Mouse (Mus musculus) neural tube, embryonic 15.5 days (tissue): ENCODE measurements around the gene Aldh18a1. TPM values are rescaled to one million over a fixed set of nuclear protein-coding genes. Genes with fewer than 3 reads are reported as not detected.
A peak's percentile ranks its signal among the peaks of the same experiment; 100 is the strongest.
"Not testable (repeated sequence)": the region's sequence is repeated elsewhere in the genome, so short reads cannot be mapped to it uniquely, and the experiment has no call there.

ENCODE experiments used
- ATAC-seq: fragments of 200-750 bp; cut with Nextera tagmentation; 2 replicates; pipeline ENCODE4 v1.8.0; 2017; ENCODE audit warnings: mild to moderate bottlenecking, moderate TSS enrichment, moderate library complexity; ENCODE audit not compliant: low FRiP score
- H3K27ac ChIP-seq: fragments of 300-500 bp; sonication (generic); replicated peaks from 2 replicates; pipeline ENCODE4 v1.5.1; 2015; ENCODE audit warnings: mild to moderate bottlenecking, inconsistent platforms
- H3K27me3 ChIP-seq: fragments of 300-500 bp; sonication (generic); replicated peaks from 2 replicates; pipeline ENCODE4 v1.6.1; 2015; ENCODE audit warnings: inconsistent platforms
- H3K36me3 ChIP-seq: fragments of 300-500 bp; sonication (generic); 2 replicates; pipeline ENCODE4 v1.6.1; 2015; ENCODE audit warnings: inconsistent platforms
- H3K4me1 ChIP-seq: fragments of 300-500 bp; sonication (generic); 2 replicates; pipeline ENCODE4 v1.6.1; 2015; ENCODE audit warnings: inconsistent platforms
- H3K4me2 ChIP-seq: fragments of 300-500 bp; sonication (generic); 2 replicates; pipeline ENCODE4 v1.6.1; 2015; ENCODE audit warnings: inconsistent platforms, mild to moderate bottlenecking, moderate library complexity
- H3K4me3 ChIP-seq: fragments of 300-500 bp; sonication (generic); replicated peaks from 2 replicates; pipeline ENCODE4 v1.5.1; 2015; ENCODE audit warnings: mild to moderate bottlenecking, inconsistent platforms
- H3K9ac ChIP-seq: fragments of 300-500 bp; sonication (generic); replicated peaks from 2 replicates; pipeline ENCODE4 v1.6.1; 2015; ENCODE audit warnings: mild to moderate bottlenecking, inconsistent platforms
- H3K9me3 ChIP-seq: fragments of 300-500 bp; sonication (generic); replicated peaks from 2 replicates; pipeline ENCODE4 v1.6.1; 2016; ENCODE audit warnings: inconsistent platforms
- WGBS: fragments of 180-500 bp; shearing (Covaris S2); methylation state at CpG from one replicate; pipeline ENCODE4 v1.1.7; 2015; ENCODE audit warnings: mixed read lengths; 5-methylcytosine and 5-hydroxymethylcytosine counted together
- polyA plus RNA-seq: library from polyadenylated mRNA; unstranded; fragments of >200 nt; fragmentation: Nextera tagmentation; extraction: Ambion mirVana; gene quantifications from 2 replicates; pipeline ENCODE4 v1.2.1, GENCODE M21; 2015

Aldh18a1 gene
- polyA plus RNA-seq, 1 experiment from 2014 or later = 43.0 TPM

DNA sequence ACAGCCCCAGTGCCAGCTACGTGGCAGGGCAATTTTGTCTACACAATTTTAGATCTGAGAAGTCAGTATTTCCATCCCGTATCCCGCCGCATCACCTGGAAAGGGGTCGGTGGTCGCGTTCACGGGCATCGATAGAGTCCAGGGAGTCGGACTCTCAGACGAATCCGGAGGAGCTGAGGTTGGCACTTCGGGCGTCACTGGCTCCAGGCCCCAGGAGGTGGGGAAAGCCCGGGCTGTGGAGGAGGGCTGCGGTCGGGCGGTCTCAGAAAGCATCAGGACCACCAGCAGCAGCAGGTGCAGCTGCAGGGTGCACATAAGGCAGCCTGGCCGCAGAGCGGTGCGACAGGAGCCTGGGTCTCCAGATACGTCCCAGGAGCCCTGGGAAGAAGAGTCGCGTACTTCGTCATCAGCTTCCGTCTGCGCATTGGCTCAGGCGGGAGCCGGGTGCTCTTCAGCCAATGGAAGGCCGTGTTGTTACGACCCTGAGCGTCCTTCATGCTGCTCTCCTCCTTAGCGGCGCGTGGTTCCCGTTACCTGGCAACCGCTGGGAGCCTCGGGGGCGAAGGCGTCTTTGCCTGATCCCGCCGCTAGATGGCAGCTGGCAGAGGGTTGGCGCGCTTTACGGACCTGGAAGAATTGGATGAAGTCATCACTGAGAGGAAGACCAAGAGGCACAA is 23.7 kb upstream of the Aldh18a1 start, which contains the start of the genes Tctn3 and Entpd1:
TSS of gene Tctn3 (minus strand) at position 404 of the 677 bp plus-strand sequence.
TSS of gene Entpd1 (plus strand) at position 537 of the 677 bp plus-strand sequence.
- Histone ChIP-seq H3K27me3 (no peaks in the 10 kb centered on the region), H3K4me2 (peak within 1 kb of the TSS; percentile 80), H3K4me3 (peak within 1 kb of the TSS; percentile 88), H3K9me3 (no peaks in the 10 kb centered on the region), H3K27ac (peak within 1 kb of the TSS; percentile 74), H3K4me1 (peaks cover 9% of the 10 kb centered on the region), H3K9ac (peak within 1 kb of the TSS; percentile 80), H3K36me3 (peaks cover 22% of the 10 kb centered on the region)
- WGBS = under 1% methylated on average over 45 of the region's 45 CpGs
- peak; percentile 100 for ATAC-seq

DNA sequence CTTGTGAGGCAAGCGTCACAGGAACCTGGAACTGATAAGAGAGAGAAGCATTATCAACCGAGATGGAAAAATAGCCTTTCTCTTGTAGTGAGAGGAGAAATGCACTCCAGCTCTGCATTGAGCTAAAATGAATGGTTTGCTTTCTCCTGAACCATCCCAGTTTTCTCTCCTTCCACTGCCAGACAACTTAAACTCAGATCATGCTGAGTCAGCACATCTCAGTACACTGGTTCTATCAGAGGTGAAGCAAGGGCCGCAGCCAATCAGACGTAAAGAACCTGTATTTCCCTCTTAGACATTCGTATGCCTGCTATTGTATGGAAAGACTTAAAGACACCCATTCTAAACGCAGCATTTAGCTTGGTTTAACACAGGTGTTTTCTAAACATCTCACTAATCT is 19.4 kb upstream of the Aldh18a1 start:
- no peak overlapping the region for H3K9ac ChIP-seq
- ATAC-seq = no peak
- H3K4me2 ChIP-seq = no peak overlapping the region
- no peaks in the 10 kb centered on the region for H3K27me3 ChIP-seq
- H3K9me3 ChIP-seq = no peaks in the 10 kb centered on the region
- H3K4me3 ChIP-seq = no peak overlapping the region
- no peak overlapping the region for H3K27ac ChIP-seq
- H3K4me1 ChIP-seq = peaks cover 9% of the 10 kb centered on the region
- H3K36me3 ChIP-seq = peaks cover 48% of the 10 kb centered on the region
- 92% methylated on average over 6 of the region's 6 CpGs for WGBS

DNA sequence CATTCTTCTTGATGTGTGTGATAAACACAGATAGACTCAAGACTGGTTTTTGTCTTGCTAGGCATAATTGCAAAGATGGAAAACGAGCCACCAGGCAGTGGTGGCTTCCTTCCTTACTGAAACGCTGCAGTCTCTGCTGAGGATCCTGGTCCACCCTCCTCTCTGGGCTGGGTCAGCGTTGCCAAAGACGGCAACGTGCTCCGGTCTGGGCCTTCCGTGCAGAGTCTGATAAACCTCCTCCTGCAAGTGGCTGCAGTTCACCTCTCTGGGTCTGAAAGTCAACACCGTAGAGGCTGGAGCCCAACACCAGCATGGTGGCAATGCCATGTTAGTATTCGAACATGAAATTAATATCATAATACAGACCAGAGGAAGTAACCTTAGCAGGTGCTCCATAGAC is 16.9 kb upstream of the Aldh18a1 start:
- WGBS = 96% methylated on average over 9 of the region's 9 CpGs
- Histone ChIP-seq H3K27me3 (no peaks in the 10 kb centered on the region), H3K36me3 (peaks cover 61% of the 10 kb centered on the region), H3K4me3 (no peak overlapping the region), H3K4me2 (no peak overlapping the region), H3K27ac (no peak overlapping the region), H3K4me1 (no peaks in the 10 kb centered on the region), H3K9ac (no peak overlapping the region), H3K9me3 (no peaks in the 10 kb centered on the region)
- no peak for ATAC-seq

DNA sequence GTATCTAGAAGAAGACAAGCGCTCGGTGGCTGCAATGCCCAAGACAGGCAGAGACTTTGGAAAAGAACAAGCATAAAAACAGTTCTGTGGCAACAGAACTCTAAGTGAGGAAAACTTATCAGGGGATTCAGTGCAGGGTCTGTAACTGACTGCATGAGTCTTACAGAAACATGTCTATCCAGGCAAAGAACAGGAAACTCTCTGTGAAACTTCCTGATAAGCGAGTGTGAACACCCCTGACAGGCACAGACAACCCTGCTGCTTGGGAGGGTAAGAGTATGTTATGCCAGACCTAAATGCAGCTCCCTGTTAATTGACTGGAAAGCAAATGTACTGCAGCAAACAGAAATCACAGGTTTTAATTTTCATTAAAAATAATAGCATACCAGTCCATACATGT is 13.6 kb upstream of the Aldh18a1 start:
- H3K9me3 ChIP-seq = no peaks in the 10 kb centered on the region
- no peak overlapping the region for H3K9ac ChIP-seq
- H3K4me1 ChIP-seq = no peaks in the 10 kb centered on the region
- H3K27me3 ChIP-seq = no peaks in the 10 kb centered on the region
- ATAC-seq = no peak
- 92% methylated on average over 3 of the region's 3 CpGs for WGBS
- peaks cover 45% of the 10 kb centered on the region for H3K36me3 ChIP-seq
- H3K4me3 ChIP-seq = no peak overlapping the region
- no peak overlapping the region for H3K27ac ChIP-seq
- H3K4me2 ChIP-seq = no peak overlapping the region

DNA sequence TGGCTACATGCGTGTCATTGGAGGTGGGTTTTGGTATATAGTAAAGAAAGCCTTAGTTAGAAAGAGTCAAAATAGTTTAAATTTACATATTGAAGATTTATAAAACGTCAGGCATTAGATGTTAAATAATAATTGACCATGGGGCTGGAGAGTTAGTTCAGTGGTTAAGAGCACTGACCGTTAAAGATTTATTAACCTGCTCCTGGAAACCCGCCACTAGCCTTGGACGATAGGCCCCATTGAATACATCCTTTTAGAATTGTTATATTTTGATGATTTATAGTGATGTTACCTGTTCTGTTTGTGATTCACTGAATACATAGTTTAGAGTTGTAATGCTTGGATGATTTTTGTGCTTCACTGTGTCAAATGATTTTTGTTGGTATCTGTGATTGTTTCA is 12.6 kb upstream of the Aldh18a1 start:
- not testable (repeated sequence) for H3K9me3 ChIP-seq, H3K4me3 ChIP-seq, H3K27ac ChIP-seq, H3K4me2 ChIP-seq, ATAC-seq, H3K4me1 ChIP-seq, H3K27me3 ChIP-seq, H3K9ac ChIP-seq
- peaks cover 41% of the 10 kb centered on the region for H3K36me3 ChIP-seq
- 92% methylated on average over 5 of the region's 5 CpGs for whole genome bisulfite sequencing

DNA sequence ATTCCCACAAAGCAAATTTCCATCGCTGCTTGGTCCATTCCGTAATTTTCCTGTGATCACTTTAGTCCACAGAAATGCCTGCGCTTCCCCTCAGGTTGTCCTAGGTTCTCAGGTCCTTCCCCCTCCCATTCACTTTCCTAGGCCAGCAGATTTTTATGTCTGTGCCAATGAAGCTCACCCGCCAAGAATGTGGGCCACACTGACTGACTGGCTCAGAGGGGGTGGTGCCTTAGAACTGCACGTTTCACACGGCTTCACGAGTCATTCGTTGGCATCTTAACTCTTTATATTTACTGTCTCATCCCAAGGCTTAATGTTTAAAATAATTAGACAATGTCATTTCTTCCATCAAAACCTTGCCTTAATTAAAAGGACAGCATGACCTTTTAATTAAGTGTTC is 7.6 kb upstream of the Aldh18a1 start:
- Histone ChIP-seq H3K4me2 (no peak overlapping the region), H3K4me1 (no peaks in the 10 kb centered on the region), H3K36me3 (peaks cover 36% of the 10 kb centered on the region), H3K9me3 (no peaks in the 10 kb centered on the region), H3K27ac (no peak overlapping the region), H3K4me3 (no peak overlapping the region), H3K9ac (no peak overlapping the region), H3K27me3 (no peaks in the 10 kb centered on the region)
- ATAC-seq = no peak
- 85% methylated on average over 8 of the region's 8 CpGs for WGBS

DNA sequence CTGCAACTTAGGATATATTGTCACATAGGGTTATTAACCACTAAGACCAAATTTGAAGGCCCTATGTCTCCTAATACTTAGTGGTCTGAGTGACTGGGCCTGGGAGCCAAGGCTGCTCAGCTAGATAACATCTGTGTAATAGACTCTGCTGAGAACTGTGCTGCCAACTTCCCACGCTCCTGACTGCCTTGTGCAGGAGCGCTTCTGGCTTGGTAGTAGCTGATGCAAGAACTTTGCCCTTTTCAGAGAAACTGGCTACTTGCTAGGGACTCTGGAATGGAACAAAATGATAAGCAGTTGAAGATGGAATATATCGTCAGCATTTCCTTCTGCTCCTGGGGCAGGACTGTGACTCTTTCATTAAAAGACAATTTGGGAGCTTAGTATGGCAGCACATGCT is 7.0 kb upstream of the Aldh18a1 start:
- WGBS = 91% methylated on average over 3 of the region's 3 CpGs
- Histone ChIP-seq H3K4me1 (no peaks in the 10 kb centered on the region), H3K9ac (no peak overlapping the region), H3K4me2 (no peak overlapping the region), H3K9me3 (no peaks in the 10 kb centered on the region), H3K27ac (no peak overlapping the region), H3K27me3 (no peaks in the 10 kb centered on the region), H3K4me3 (no peak overlapping the region), H3K36me3 (peaks cover 36% of the 10 kb centered on the region)
- no peak for ATAC-seq

DNA sequence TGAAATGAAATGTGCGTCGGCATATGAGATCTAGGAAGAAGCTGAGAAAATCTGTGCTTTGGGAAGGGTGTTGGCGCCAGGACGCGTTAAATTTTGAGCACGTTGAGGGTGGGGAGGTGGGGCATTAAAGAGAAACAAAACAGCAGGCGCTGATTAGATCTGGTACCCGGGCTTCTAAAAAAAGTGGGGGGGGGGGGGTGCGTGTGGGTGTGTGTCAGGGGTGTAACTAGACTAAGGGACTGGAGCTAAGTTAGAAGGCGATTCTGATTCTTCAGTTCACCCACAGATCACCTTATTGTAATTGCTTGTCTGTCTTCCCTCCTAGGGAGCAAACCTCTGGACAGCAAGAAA is 1.2 kb upstream of the Aldh18a1 start:
- peak overlapping the region; percentile 77 for H3K4me3 ChIP-seq
- no peaks in the 10 kb centered on the region for H3K27me3 ChIP-seq
- H3K9me3 ChIP-seq = no peaks in the 10 kb centered on the region
- H3K4me2 ChIP-seq = peak overlapping the region; percentile 80
- 0% methylated on average over 10 of the region's 10 CpGs for WGBS
- H3K4me1 ChIP-seq = peaks cover 25% of the 10 kb centered on the region
- peak overlapping the region; percentile 81 for H3K9ac ChIP-seq
- H3K36me3 ChIP-seq = 0 out of 2 replicates have a peak, but pooled peaks cover 15% of the 10 kb centered on the region
- peak overlapping the region; percentile 86 for H3K27ac ChIP-seq
- ATAC-seq = no peak

DNA sequence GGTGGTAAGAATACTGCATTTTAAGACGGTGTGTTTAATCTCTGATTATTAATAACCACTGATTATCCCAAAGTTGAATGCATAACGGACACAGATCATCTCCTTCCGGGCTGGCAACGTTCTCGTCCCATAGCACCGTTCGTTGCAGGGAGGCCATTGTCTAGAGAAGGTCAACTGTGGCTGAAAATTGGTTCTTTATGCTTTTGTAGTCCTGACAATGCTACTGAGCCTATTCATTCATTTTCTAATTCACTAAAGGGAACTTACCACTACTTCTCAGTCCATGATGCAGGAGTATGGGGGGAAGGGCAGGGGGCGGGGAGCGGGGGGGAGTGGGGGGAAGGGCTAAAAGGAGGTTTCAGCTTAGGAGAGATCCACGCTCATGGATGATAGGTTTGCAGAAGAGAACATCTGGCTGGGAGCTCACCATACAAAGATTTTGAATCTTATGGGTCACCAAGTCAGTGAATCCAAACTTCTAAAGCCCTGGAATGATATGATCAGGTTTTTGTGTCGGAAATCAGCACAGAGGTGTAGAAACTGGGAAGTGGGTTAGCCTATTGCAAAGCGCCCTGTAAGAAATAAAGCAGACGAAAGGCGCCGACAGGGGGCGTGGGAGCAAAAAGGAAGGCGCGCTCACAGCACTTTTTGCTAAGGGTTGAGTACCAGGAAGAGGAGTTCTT is 725 bp upstream of the Aldh18a1 start:
- peaks cover 25% of the 10 kb centered on the region for H3K4me1 ChIP-seq
- H3K36me3 ChIP-seq = peaks cover 11% of the 10 kb centered on the region; the same call in 1 of the 2 replicates
- WGBS = under 1% methylated on average over 18 of the region's 18 CpGs
- peak; percentile 80 for ATAC-seq
- H3K9me3 ChIP-seq = no peaks in the 10 kb centered on the region
- H3K27me3 ChIP-seq = no peaks in the 10 kb centered on the region
- peak overlapping the region; percentile 81 for H3K9ac ChIP-seq
- peak overlapping the region; percentile 77 for H3K4me3 ChIP-seq
- H3K27ac ChIP-seq = peak overlapping the region; percentile 86
- peak overlapping the region; percentile 80 for H3K4me2 ChIP-seq

DNA sequence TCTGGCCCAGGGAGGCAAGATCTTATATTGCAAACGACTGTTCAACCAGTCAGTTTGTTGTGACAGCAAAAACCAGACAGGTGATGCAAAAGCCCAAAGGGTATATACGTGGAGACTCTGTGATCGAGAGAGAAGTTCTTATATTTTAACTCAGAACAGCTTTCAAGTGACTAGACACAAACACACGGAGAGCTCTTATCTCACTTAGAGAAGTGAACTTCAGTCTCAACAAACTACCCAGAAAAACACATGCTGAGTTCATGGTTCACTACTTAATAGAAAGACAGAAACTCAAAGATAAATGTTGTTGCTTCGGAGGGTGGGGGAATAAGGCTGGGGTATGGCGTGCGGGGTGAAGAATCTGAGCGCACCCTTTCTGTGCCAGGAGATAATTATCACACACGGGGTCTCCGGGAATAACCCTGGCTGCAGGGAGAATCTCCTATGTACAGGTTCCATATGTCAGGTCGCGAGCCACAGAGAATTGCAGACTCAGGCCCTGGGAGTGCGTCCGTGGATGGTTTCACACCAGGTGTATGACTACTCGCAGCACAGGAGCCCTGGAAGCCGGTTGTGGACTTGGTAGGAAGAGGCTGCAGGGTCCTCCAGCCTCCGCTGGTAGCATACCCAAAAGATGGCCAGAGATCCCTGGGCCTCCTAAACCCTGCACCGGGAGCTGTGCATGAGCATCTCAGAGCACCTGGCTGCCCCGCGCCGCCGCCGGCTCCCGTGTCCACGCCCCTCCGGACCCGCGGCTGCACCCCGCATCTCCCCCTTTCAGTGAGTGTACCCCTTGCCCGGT is 571 bp downstream of the Aldh18a1 start:
- H3K4me1 ChIP-seq = peaks cover 25% of the 10 kb centered on the region
- H3K4me3 ChIP-seq = peak overlapping the region; percentile 77
- 5% methylated on average over 30 of the region's 30 CpGs for WGBS
- H3K27ac ChIP-seq = peak overlapping the region; percentile 72
- H3K9ac ChIP-seq = peak overlapping the region; percentile 81
- no peaks in the 10 kb centered on the region for H3K9me3 ChIP-seq
- H3K27me3 ChIP-seq = no peaks in the 10 kb centered on the region
- H3K36me3 ChIP-seq = peaks cover 14% of the 10 kb centered on the region
- peak overlapping the region; percentile 80 for H3K4me2 ChIP-seq
- peak; percentile 49 for ATAC-seq

DNA sequence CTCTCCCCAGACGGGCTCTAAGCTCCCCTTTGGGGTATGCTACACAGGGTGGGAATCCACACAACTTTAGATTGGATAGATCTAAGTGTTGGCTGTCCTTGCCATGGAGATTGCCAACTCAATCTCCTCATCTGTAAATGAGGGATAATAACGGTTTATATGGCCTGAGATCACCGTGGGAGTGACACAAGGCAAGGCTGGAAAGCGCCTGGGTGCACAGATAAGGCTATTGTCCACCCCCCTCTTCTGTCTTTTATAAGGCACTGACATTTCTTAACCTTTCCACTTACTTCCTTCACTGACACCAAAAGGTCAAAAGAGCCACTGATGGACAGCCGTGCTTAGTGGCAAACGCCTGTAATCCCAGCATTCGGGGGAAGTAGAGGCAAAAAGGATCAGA is 1.4 kb downstream of the Aldh18a1 start:
- Histone ChIP-seq H3K4me2 (peak overlapping the region; percentile 80), H3K36me3 (peaks cover 21% of the 10 kb centered on the region), H3K9me3 (no peaks in the 10 kb centered on the region), H3K4me3 (peak overlapping the region; percentile 77), H3K4me1 (peaks cover 25% of the 10 kb centered on the region), H3K27me3 (no peaks in the 10 kb centered on the region), H3K9ac (peak overlapping the region; percentile 81; the same call in 1 of the 2 replicates), H3K27ac (no peak overlapping the region)
- WGBS = 53% methylated on average over 7 of the region's 7 CpGs
- ATAC-seq = no peak
